ENCODE assay signal across 16 mouse cellular contexts in genomic region chr1:150877920-150878319, GRCm38 (mm10).
DNase-seq lines count a peak whose midpoint lies in the region; ATAC-seq and TF ChIP-seq lines count a peak whose summit lies in the region.
"Had no signal": no experiment of that assay in that cellular context is flagged by ENCODE, and none has a peak within 500 bp of the region (broad histone marks: within the 10 kb centered on the region; RNA-seq: fewer than 3 reads in every experiment).

No protein-coding gene starts in this region.

- H3K9me3 ChIP-seq in heart, embryonic 12.5 days (replicated peaks), result no peaks in the 10 kb centered on the region
- H3K9me3 ChIP-seq in lung, embryonic 14.5 days (ENCODE audit: low read depth, low read length), result no peaks in the 10 kb centered on the region
- no peaks in the 10 kb centered on the region for H3K9me3 ChIP-seq in forebrain, embryonic 16.5 days (ENCODE audit: control insufficient read depth, low read length)
- no peaks in the 10 kb centered on the region for H3K9me3 ChIP-seq in stomach, embryonic 15.5 days
- H3K9me3 ChIP-seq: embryonic facial prominence, embryonic 12.5 days; limb, embryonic 12.5 days had no signal

- TF ChIP-seq CTCF in lung, embryonic 14.5 days (IDR thresholded peaks at IDR 0.05; ENCODE audit: low read depth), result no peak

- no peaks in the 10 kb centered on the region for H3K27me3 ChIP-seq in heart, embryonic 12.5 days (replicated peaks)
- no peaks in the 10 kb centered on the region for H3K27me3 ChIP-seq in lung, embryonic 14.5 days (ENCODE audit: insufficient read depth, low read length)
- H3K27me3 ChIP-seq in forebrain, embryonic 16.5 days (replicated peaks; ENCODE audit: control insufficient read depth, insufficient read depth, low read length), result no peaks in the 10 kb centered on the region
- no peaks in the 10 kb centered on the region for H3K27me3 ChIP-seq in stomach, embryonic 15.5 days (replicated peaks)
- H3K27me3 ChIP-seq: embryonic facial prominence, embryonic 12.5 days; limb, embryonic 12.5 days had no signal

- no peak overlapping the region for H3K9ac ChIP-seq in heart, embryonic 12.5 days
- no peak overlapping the region for H3K9ac ChIP-seq in lung, embryonic 14.5 days
- no peak overlapping the region for H3K9ac ChIP-seq in forebrain, embryonic 16.5 days (replicated peaks; ENCODE audit: low read depth, low read length)
- H3K9ac ChIP-seq in stomach, embryonic 15.5 days, result no peak overlapping the region
- H3K9ac ChIP-seq: embryonic facial prominence, embryonic 12.5 days; hindbrain, embryonic 14.5 days; limb, embryonic 12.5 days; liver, postnatal 0 days had no signal

- no peak for DNase-seq in heart, adult 8-10 months (ENCODE audit: low spot score)
- DNase-seq in lung, embryonic 14.5 days, result peak; percentile 60
- DNase-seq in lung, postnatal 4 days, result no peak
- DNase-seq in neural tube, embryonic 10.5 days (ENCODE audit: extremely low spot score, low spot score), result no peak
- DNase-seq: cerebellum, postnatal 14 days; kidney, adult 18-20 months; kidney, postnatal 25 days; liver, postnatal 0 days; right cerebral cortex, postnatal 14 days had no signal

- 49% methylated on average over 4 of the region's 4 CpGs for WGBS in heart, embryonic 12.5 days
- WGBS in lung, embryonic 14.5 days, result 27% methylated on average over 4 of the region's 4 CpGs
- 33% methylated on average over 4 of the region's 4 CpGs for WGBS in forebrain, embryonic 16.5 days
- WGBS in stomach, embryonic 15.5 days, result 27% methylated on average over 4 of the region's 4 CpGs

- H3K27ac ChIP-seq in heart, embryonic 12.5 days (ENCODE audit: poor library complexity, severe bottlenecking), result peak overlapping the region; percentile 43; the same call in 1 of the 2 replicates
- peak overlapping the region; percentile 58; the same call in 1 of the 2 replicates for H3K27ac ChIP-seq in lung, embryonic 14.5 days (ENCODE audit: low read depth)
- H3K27ac ChIP-seq in forebrain, embryonic 16.5 days (ENCODE audit: low read length), result peak overlapping the region; percentile 61
- H3K27ac ChIP-seq in stomach, embryonic 15.5 days, result peak overlapping the region; percentile 65
- H3K27ac ChIP-seq: embryonic facial prominence, embryonic 12.5 days; hindbrain, embryonic 14.5 days; limb, embryonic 12.5 days had no signal

- no peak for ATAC-seq in heart, embryonic 12.5 days (ENCODE audit: insufficient number of reproducible peaks, low FRiP score)
- ATAC-seq in lung, embryonic 14.5 days (ENCODE audit: insufficient read depth), result peak; percentile 73; the same call in 1 of the 2 replicates
- peak; percentile 90 for ATAC-seq in forebrain, embryonic 16.5 days
- ATAC-seq in stomach, embryonic 15.5 days (ENCODE audit: insufficient read depth, low FRiP score, low read depth), result no peak
- ATAC-seq: liver, postnatal 0 days had no signal

- H3K4me3 ChIP-seq in heart, embryonic 12.5 days, result no peak overlapping the region
- H3K4me3 ChIP-seq in lung, embryonic 14.5 days (ENCODE audit: low read depth, low read length), result no peak overlapping the region
- no peak overlapping the region for H3K4me3 ChIP-seq in forebrain, embryonic 16.5 days (replicated peaks; ENCODE audit: low read length)
- no peak overlapping the region for H3K4me3 ChIP-seq in stomach, embryonic 15.5 days (replicated peaks)
- H3K4me3 ChIP-seq: embryonic facial prominence, embryonic 12.5 days; limb, embryonic 12.5 days had no signal

- H3K4me2 ChIP-seq in heart, embryonic 12.5 days, result no peak overlapping the region
- H3K4me2 ChIP-seq in lung, embryonic 14.5 days, result no peak overlapping the region
- no peak overlapping the region for H3K4me2 ChIP-seq in forebrain, embryonic 16.5 days (ENCODE audit: low read length)
- H3K4me2 ChIP-seq in stomach, embryonic 15.5 days, result no peak overlapping the region
- H3K4me2 ChIP-seq: embryonic facial prominence, embryonic 12.5 days; hindbrain, embryonic 14.5 days; limb, embryonic 12.5 days; midbrain, embryonic 11.5 days had no signal

- no peaks in the 10 kb centered on the region for H3K36me3 ChIP-seq in heart, embryonic 12.5 days
- no peaks in the 10 kb centered on the region for H3K36me3 ChIP-seq in lung, embryonic 14.5 days (ENCODE audit: insufficient read depth)
- H3K36me3 ChIP-seq in forebrain, embryonic 16.5 days (ENCODE audit: control insufficient read depth, insufficient read depth), result no peaks in the 10 kb centered on the region
- no peaks in the 10 kb centered on the region for H3K36me3 ChIP-seq in stomach, embryonic 15.5 days
- H3K36me3 ChIP-seq: embryonic facial prominence, embryonic 12.5 days; limb, embryonic 12.5 days had no signal

- H3K4me1 ChIP-seq in heart, embryonic 12.5 days (replicated peaks), result peaks cover 20% of the 10 kb centered on the region
- H3K4me1 ChIP-seq in lung, embryonic 14.5 days (ENCODE audit: insufficient read depth), result peaks cover 26% of the 10 kb centered on the region
- H3K4me1 ChIP-seq in forebrain, embryonic 16.5 days (replicated peaks; ENCODE audit: control insufficient read depth, insufficient read depth, low read length), result peaks cover 8% of the 10 kb centered on the region; the same call in 1 of the 2 replicates
- H3K4me1 ChIP-seq in stomach, embryonic 15.5 days, result peaks cover 9% of the 10 kb centered on the region; the same call in 1 of the 2 replicates

Comparison
In these comparisons a context has a peak if more than half of its experiments do, and no peak if none do; other contexts are left out.
1. ATAC-seq: peak in lung, embryonic 14.5 days (single experiment) and forebrain, embryonic 16.5 days (single experiment); none in heart, embryonic 12.5 days (single experiment) and stomach, embryonic 15.5 days (single experiment).
2. Peak in every context shown above with its lines, with median percentiles within 50 percentile points of each other: H3K27ac ChIP-seq.